Mouse (Mus musculus): ENCODE data around the gene Llph. TPM values are rescaled to one million over a fixed set of nuclear protein-coding genes. Genes with fewer than 3 reads are reported as not detected.

The Llph gene
- total and polyA plus RNA-seq, 3 experiments: 2.8 to 32.1 (median 22.6) TPM

GRCm38 (mm10) chr10:120279482-120280128 is 52.7 kb downstream of the Llph start:
- peak; percentile 17 for DNase-seq

GRCm38 (mm10) chr10:120280375-120280774 is 53.5 kb downstream of the Llph start:
- DNase-seq: no peak

- no peak for DNase-seq
Measured at GRCm38 (mm10) chr10:120281700-120282099, 54.8 kb downstream of the Llph start.

Other genes starting within 250 kb of the Llph start
- gene Helb, start 114.1 kb upstream of the Llph start, total RNA-seq (2021): 10 to 100 TPM in 1 of 2 experiments, 1 to 10 TPM in 1; 6.9 to 10.1 TPM
- 3.4 and 4.8 TPM in 2 replicates for gene Helb, start 114.1 kb upstream of the Llph start, polyA plus RNA-seq (2012; rRNA removed)
- gene Tmbim4, start 25.5 kb upstream of the Llph start, total RNA-seq (2021): 100 to 1,000 TPM; 146 TPM
- 487 and 538 TPM in 2 replicates for gene Tmbim4, start 25.5 kb upstream of the Llph start, polyA plus RNA-seq (2012; rRNA removed)
- 1 to 10 TPM; 3.4 to 4.4 TPM for gene Irak3, start 24.9 kb upstream of the Llph start, total RNA-seq (2021)
- 1.4 and 1.6 TPM in 2 replicates for gene Irak3, start 24.9 kb upstream of the Llph start, polyA plus RNA-seq (2012; rRNA removed)
- gene Hmga2, start 249.4 kb downstream of the Llph start, total RNA-seq (2021): 1 to 10 TPM; 3.2 to 4.6 TPM
- gene Hmga2, start 249.4 kb downstream of the Llph start, polyA plus RNA-seq (2012; rRNA removed): 0.70 and 0.88 TPM in 2 replicates

All from adrenal gland, adult 2 months (tissue).